Mouse (Mus musculus) neutrophil, adult 5-6 weeks (primary cell): ENCODE measurements around the gene Smox. TPM values are rescaled to one million over a fixed set of nuclear protein-coding genes. Genes with fewer than 3 reads are reported as not detected.

ENCODE experiments used
- ATAC-seq: fragments of 151-379, 151-347 bp; 2 replicates; pipeline ENCODE4 v1.8.0; 2017; ENCODE audit warnings: mild to moderate bottlenecking, moderate TSS enrichment; ENCODE audit not compliant: insufficient number of reproducible peaks, poor library complexity, low FRiP score, severe bottlenecking; ENCODE audit errors: extremely low read depth
- total RNA-seq: library from RNA; stranded (forward); fragments of 200-1000 nt; gene quantifications from 2 replicates; pipeline ENCODE4 v1.2.3, GENCODE M21; 2017

Gene Smox
- total RNA-seq, 1 experiment from 2014 or later, result 63.3 TPM

- ATAC-seq, result no peak
These were observed 11.3 kb downstream of the Smox start for GRCm38 (mm10) chr2:131502561-131502960.

- peak; percentile 13; the same call in 1 of the 2 replicates for ATAC-seq
These were observed 14.1 kb downstream of the Smox start for GRCm38 (mm10) chr2:131505431-131505830.

GRCm38 (mm10) chr2:131506358-131506757 is 15.1 kb downstream of the Smox start:
- no peak for ATAC-seq

GRCm38 (mm10) chr2:131508501-131508900 is 17.2 kb downstream of the Smox start:
- no peak for ATAC-seq

- ATAC-seq, result peak; percentile 85
These were observed 18.5 kb downstream of the Smox start for GRCm38 (mm10) chr2:131509671-131510313.

GRCm38 (mm10) chr2:131510531-131510930 is 19.2 kb downstream of the Smox start:
- ATAC-seq, result no peak

- ATAC-seq, result no peak
These were observed 22.2 kb downstream of the Smox start for GRCm38 (mm10) chr2:131513477-131513876.

GRCm38 (mm10) chr2:131514055-131514621 is 22.8 kb downstream of the Smox start:
- ATAC-seq, result no peak

GRCm38 (mm10) chr2:131517550-131517949 is 26.3 kb downstream of the Smox start:
- no peak for ATAC-seq

GRCm38 (mm10) chr2:131518790-131519189 is 27.5 kb downstream of the Smox start:
- no peak for ATAC-seq

- ATAC-seq, result no peak
These were observed 29.4 kb downstream of the Smox start for GRCm38 (mm10) chr2:131520743-131521142.

- ATAC-seq, result no peak
These were observed 35.8 kb downstream of the Smox start for GRCm38 (mm10) chr2:131527061-131527460.

GRCm38 (mm10) chr2:131529898-131530622 is 38.8 kb downstream of the Smox start:
- ATAC-seq, result peak; percentile 62

- ATAC-seq, result peak; percentile 81
These were observed 39.3 kb downstream of the Smox start for GRCm38 (mm10) chr2:131530623-131531008.

GRCm38 (mm10) chr2:131531271-131531670 is 40.0 kb downstream of the Smox start:
- ATAC-seq, result no peak

GRCm38 (mm10) chr2:131535168-131535567 is 43.9 kb downstream of the Smox start:
- no peak for ATAC-seq

- ATAC-seq, result no peak
These were observed 47.0 kb downstream of the Smox start for GRCm38 (mm10) chr2:131538341-131538740.

GRCm38 (mm10) chr2:131539780-131540179 is 48.5 kb downstream of the Smox start:
- no peak for ATAC-seq

- ATAC-seq, result no peak
These were observed 50.4 kb downstream of the Smox start for GRCm38 (mm10) chr2:131541686-131542085.

- no peak for ATAC-seq
These were observed 51.2 kb downstream of the Smox start for GRCm38 (mm10) chr2:131542531-131542930.
